In the genomic region with DNA sequence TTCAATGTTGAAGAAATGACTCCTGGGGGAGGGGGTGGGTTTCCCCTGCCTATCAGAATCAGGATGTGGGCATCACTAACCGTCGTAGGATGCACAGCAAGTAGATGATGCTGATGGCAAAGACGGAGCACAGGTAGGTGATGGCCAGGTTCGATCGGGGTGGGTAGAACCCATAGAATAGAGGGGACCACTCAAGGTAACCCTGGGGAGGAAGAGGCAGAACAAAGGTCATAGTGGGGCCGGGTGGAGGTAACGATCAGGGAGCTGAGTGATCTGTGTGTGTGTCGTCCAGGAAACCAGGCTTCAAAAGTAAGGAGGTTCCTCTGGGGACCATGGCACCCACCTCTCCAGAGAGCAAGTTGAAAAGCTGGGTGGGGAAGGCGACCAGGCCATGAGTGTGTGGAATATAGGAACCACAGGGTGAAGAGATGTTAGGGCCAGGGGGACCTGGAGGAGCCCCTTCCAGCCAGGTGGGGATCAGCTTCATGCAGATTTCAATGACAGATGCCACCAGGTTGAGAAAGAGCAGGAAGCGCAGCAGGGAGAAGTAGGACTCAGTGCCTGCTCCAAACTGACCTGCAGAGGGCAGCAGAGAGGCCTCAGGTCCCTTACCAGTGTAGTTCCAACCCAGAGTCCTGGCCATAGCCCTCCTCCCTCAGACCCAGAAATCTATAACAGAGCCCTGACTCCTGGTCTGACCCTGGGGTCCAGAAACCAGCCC, we compare ENCODE assay signal across 8 mouse cellular contexts. TPM values are rescaled to one million over a fixed set of nuclear protein-coding genes. Genes with fewer than 3 reads are reported as not detected.
DNase-seq lines count a peak whose midpoint lies in the region; ATAC-seq and TF ChIP-seq lines count a peak whose summit lies in the region.

No protein-coding gene starts in this region.

- no peaks in the 10 kb centered on the region for H3K9me3 ChIP-seq in intestine, postnatal 0 days (ENCODE audit: control insufficient read depth)
- H3K9me3 ChIP-seq in midbrain, embryonic 10.5 days (replicated peaks), result no peaks in the 10 kb centered on the region

- H3K9ac ChIP-seq in intestine, postnatal 0 days (ENCODE audit: low read depth, low read length), result no peak overlapping the region

- H3K27ac ChIP-seq in intestine, postnatal 0 days (ENCODE audit: low read depth, low read length), result no peak overlapping the region
- H3K27ac ChIP-seq in midbrain, embryonic 10.5 days (replicated peaks), result no peak overlapping the region

- H3K4me2 ChIP-seq in intestine, postnatal 0 days (replicated peaks; ENCODE audit: low read depth), result no peak overlapping the region

- TF ChIP-seq CTCF in intestine, postnatal 0 days (IDR thresholded peaks at IDR 0.05; ENCODE audit: low read depth), result peak; percentile 93

- intact Hi-C loops in left cerebral cortex, postnatal 36 days (cut with DNase I), result loop anchor here (10.0 kb wide), 2 partner anchors 750 to 800 kb away; no protein-coding TSS in a partner anchor

- peak; percentile 59 for ATAC-seq in intestine, postnatal 0 days

- peaks cover 14% of the 10 kb centered on the region; the same call in 1 of the 2 replicates for H3K36me3 ChIP-seq in intestine, postnatal 0 days (ENCODE audit: control insufficient read depth, insufficient read depth)
- H3K36me3 ChIP-seq in midbrain, embryonic 10.5 days, result peaks cover 7% of the 10 kb centered on the region; the same call in 1 of the 2 replicates

- peak; percentile 79 to 82 for DNase-seq in adrenal gland, adult 18-20 months (ENCODE audit: low spot score in 2 of 2)
- DNase-seq in embryo, embryonic 11 days, result peak; percentile 86
- peak; percentile 60 to 82 for DNase-seq in gastrocnemius, postnatal 4 days (ENCODE audit: low spot score in 2 of 2)
- peak; percentile 72 to 79 for DNase-seq in left cerebral cortex, postnatal 36 days (ENCODE audit: low spot score in 2 of 2)
- peak; percentile 79 for DNase-seq in midbrain, embryonic 10.5 days (ENCODE audit: low spot score)
- DNase-seq in right cerebral cortex, postnatal 4 days, result peak; percentile 92
- peak; percentile 65 to 85 for DNase-seq in urinary bladder, postnatal 4 days (ENCODE audit: low spot score in 2 of 2)

- 66% methylated on average over 10 of the region's 10 CpGs for WGBS in intestine, postnatal 0 days
- WGBS in midbrain, embryonic 10.5 days, result 73% methylated on average over 10 of the region's 10 CpGs

- H3K27me3 ChIP-seq in intestine, postnatal 0 days (replicated peaks; ENCODE audit: control insufficient read depth, insufficient read depth, low read length), result no peaks in the 10 kb centered on the region
- H3K27me3 ChIP-seq in midbrain, embryonic 10.5 days (ENCODE audit: low read depth, poor library complexity, severe bottlenecking), result no peaks in the 10 kb centered on the region

- no peak overlapping the region for H3K4me3 ChIP-seq in intestine, postnatal 0 days (ENCODE audit: low read depth, low read length)
- H3K4me3 ChIP-seq in midbrain, embryonic 10.5 days, result peak overlapping the region; percentile 20; the same call in 1 of the 2 replicates

- no peaks in the 10 kb centered on the region for H3K4me1 ChIP-seq in intestine, postnatal 0 days (replicated peaks; ENCODE audit: control insufficient read depth, insufficient read depth, low read length)
- peaks cover 3% of the 10 kb centered on the region; the same call in 1 of the 2 replicates for H3K4me1 ChIP-seq in midbrain, embryonic 10.5 days

RNA-seq across cellular contexts. Expression of gene Tmc4, which starts 2.7 kb away (rescaled TPM):
- 10 to 100 TPM; 11.0 to 12.9 TPM for total RNA-seq in adrenal gland, adult 18-20 months (2021)
- total RNA-seq in gastrocnemius, postnatal 4 days (2021), result 1 to 10 TPM; 2.0 to 3.5 TPM
- polyA plus RNA-seq in intestine, postnatal 0 days (2015; fragmentation: Nextera tagmentation; extraction: Ambion mirVana), result 100 TPM in 2 replicates
- total RNA-seq in left cerebral cortex, postnatal 36 days (2021), result 10 to 100 TPM in 1 of 2 experiments, 1 to 10 TPM in 1; 2.4 to 11.0 TPM
- polyA plus RNA-seq in midbrain, embryonic 10.5 days (2016; fragmentation: Nextera tagmentation; extraction: Ambion mirVana), result 3.1 TPM in 2 replicates

RNA-seq across cellular contexts. Expression of gene Leng1, which starts 9.0 kb away (rescaled TPM):
- total RNA-seq in adrenal gland, adult 18-20 months (2021), result 10 to 100 TPM; 14.0 to 14.2 TPM
- 1 to 10 TPM; 9.8 TPM for total RNA-seq in gastrocnemius, postnatal 4 days (2021)
- 10.1 and 11.2 TPM in 2 replicates for polyA plus RNA-seq in intestine, postnatal 0 days (2015; fragmentation: Nextera tagmentation; extraction: Ambion mirVana)
- 1 to 10 TPM; 6.7 to 6.8 TPM for total RNA-seq in left cerebral cortex, postnatal 36 days (2021)
- polyA plus RNA-seq in midbrain, embryonic 10.5 days (2016; fragmentation: Nextera tagmentation; extraction: Ambion mirVana), result 18.0 and 19.8 TPM in 2 replicates

RNA-seq across cellular contexts. Expression of gene Tsen34, which starts 18.0 kb away (rescaled TPM):
- 100 to 1,000 TPM in 1 of 2 experiments, 10 to 100 TPM in 1; 87.7 to 105 TPM for total RNA-seq in adrenal gland, adult 18-20 months (2021)
- total RNA-seq in gastrocnemius, postnatal 4 days (2021), result 10 to 100 TPM; 86.2 to 95.2 TPM
- 123 and 129 TPM in 2 replicates for polyA plus RNA-seq in intestine, postnatal 0 days (2015; fragmentation: Nextera tagmentation; extraction: Ambion mirVana)
- total RNA-seq in left cerebral cortex, postnatal 36 days (2021), result 10 to 100 TPM; 77.3 to 80.0 TPM
- polyA plus RNA-seq in midbrain, embryonic 10.5 days (2016; fragmentation: Nextera tagmentation; extraction: Ambion mirVana), result 251 and 266 TPM in 2 replicates

RNA-seq across cellular contexts. Expression of gene Mboat7, which starts 18.7 kb away (rescaled TPM):
- 10 to 100 TPM; 61.3 to 82.9 TPM for total RNA-seq in adrenal gland, adult 18-20 months (2021)
- total RNA-seq in gastrocnemius, postnatal 4 days (2021), result 10 to 100 TPM; 24.9 to 25.0 TPM
- 28.4 and 29.6 TPM in 2 replicates for polyA plus RNA-seq in intestine, postnatal 0 days (2015; fragmentation: Nextera tagmentation; extraction: Ambion mirVana)
- 100 to 1,000 TPM; 208 to 211 TPM for total RNA-seq in left cerebral cortex, postnatal 36 days (2021)
- 30.6 and 32.5 TPM in 2 replicates for polyA plus RNA-seq in midbrain, embryonic 10.5 days (2016; fragmentation: Nextera tagmentation; extraction: Ambion mirVana)

RNA-seq across cellular contexts. Expression of gene Rps9, which starts 29.1 kb away (rescaled TPM):
- 100 to 1,000 TPM; 858 to 933 TPM for total RNA-seq in adrenal gland, adult 18-20 months (2021)
- total RNA-seq in gastrocnemius, postnatal 4 days (2021), result 1,000 to 10,000 TPM in 1 of 2 experiments, 100 to 1,000 TPM in 1; 942 to 1,092 TPM
- polyA plus RNA-seq in intestine, postnatal 0 days (2015; fragmentation: Nextera tagmentation; extraction: Ambion mirVana), result 791 and 834 TPM in 2 replicates
- 100 to 1,000 TPM; 312 to 356 TPM for total RNA-seq in left cerebral cortex, postnatal 36 days (2021)
- 1,174 and 1,339 TPM in 2 replicates for polyA plus RNA-seq in midbrain, embryonic 10.5 days (2016; fragmentation: Nextera tagmentation; extraction: Ambion mirVana)
